Mouse (Mus musculus) G1E (cell line): ENCODE data around the gene Pld6.

Experiments used
- CTCF ChIP-seq: IDR thresholded peaks from 2 replicates; pipeline ENCODE4 v1.5.1; 2012; ENCODE audit warnings: low read depth, low read length, inconsistent platforms, mixed read lengths
- GATA1 ChIP-seq: IDR thresholded peaks from 2 replicates; pipeline ENCODE4 v1.6.1; 2012; ENCODE audit warnings: borderline replicate concordance, low read length, inconsistent platforms, mixed read lengths
- POLR2AphosphoS5 ChIP-seq: IDR thresholded peaks from 2 replicates; pipeline ENCODE4 v1.6.1; 2012; ENCODE audit warnings: low read depth, low read length, inconsistent platforms; ENCODE audit not compliant: insufficient replicate concordance
- TAL1 ChIP-seq: conservative IDR thresholded peaks from 2 replicates; pipeline ENCODE4 v1.6.1; 2012; ENCODE audit warnings: low read depth, low read length, inconsistent platforms, mixed read lengths

GRCm38 (mm10) chr11:59770753-59771152, 16.7 kb downstream of the Pld6 start:
- TF ChIP-seq TAL1: no peak
- no peak for TF ChIP-seq CTCF
- no peak for TF ChIP-seq GATA1
- no peak for TF ChIP-seq POLR2AphosphoS5
